Mouse (Mus musculus): ENCODE data around the gene Fscn1. TPM values are rescaled to one million over a fixed set of nuclear protein-coding genes. Genes with fewer than 3 reads are reported as not detected.

Fscn1 gene
- polyA plus RNA-seq, 1 experiment from 2014 or later, result 170 TPM

DNA sequence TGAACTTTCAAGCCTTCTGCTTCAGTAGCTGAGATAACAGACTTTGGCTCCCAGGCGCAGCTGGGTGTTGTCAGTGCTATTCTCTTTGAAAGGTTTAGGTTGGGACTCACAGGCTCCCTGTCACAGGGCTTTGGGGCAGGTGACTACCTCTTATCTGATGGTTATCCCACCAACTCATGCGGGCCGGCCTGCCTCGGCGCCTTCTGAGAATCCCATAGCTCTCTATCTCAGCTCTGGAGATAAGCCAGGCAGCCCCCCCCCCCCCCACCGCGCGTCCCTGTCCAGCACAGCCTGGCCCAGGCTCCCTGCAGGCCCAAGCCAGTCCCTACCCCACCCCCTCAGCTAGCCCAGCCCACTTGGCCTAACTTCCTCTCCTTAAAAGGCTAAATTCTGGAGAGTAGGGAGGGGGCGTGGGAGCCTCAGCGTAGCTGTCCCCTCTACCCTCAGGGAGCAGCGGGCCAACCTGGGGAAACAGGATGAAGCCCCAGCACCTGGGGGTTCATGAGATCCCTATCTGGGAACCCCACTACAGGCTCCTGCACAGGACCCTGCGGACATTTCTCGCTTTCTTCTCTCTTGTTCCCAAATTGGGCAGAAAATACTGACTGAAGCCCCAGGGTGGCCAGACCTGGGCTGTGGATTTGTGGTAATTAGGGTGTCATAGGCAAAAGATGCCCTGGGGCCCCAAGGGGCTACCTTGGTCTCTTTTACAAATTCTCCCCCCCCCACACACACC, 33.8 kb upstream of the Fscn1 start:
- H3K27ac ChIP-seq, result peak overlapping the region; percentile 91
- 10% methylated on average over 13 of the region's 13 CpGs for WGBS
- H3K27me3 ChIP-seq (replicated peaks), result no peaks in the 10 kb centered on the region
- no peak overlapping the region; the same call in 1 of the 2 replicates for H3K9ac ChIP-seq
- H3K9me3 ChIP-seq, result no peaks in the 10 kb centered on the region
- no peak overlapping the region for H3K4me3 ChIP-seq (replicated peaks)
- H3K36me3 ChIP-seq, result no peaks in the 10 kb centered on the region
- peak; percentile 63 for ATAC-seq
- peaks cover 41% of the 10 kb centered on the region for H3K4me1 ChIP-seq (replicated peaks)
- H3K4me2 ChIP-seq (replicated peaks), result peak overlapping the region; percentile 35

DNA sequence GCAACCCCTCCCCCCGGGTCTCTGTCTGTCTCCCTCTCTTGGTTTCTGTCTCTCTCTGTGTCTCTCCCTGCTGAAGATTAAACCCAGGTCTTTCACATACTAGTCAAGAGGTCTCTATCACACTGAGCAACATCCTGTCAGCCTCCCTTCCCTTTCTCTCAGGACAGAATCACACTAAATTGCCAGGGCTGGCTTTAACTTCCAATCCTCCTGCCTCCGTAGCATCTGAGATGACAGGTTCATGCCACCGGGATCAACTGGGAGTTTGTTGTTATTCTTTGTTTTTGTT, 33.3 kb upstream of the Fscn1 start:
- Histone ChIP-seq H3K27me3 (replicated peaks) (no peaks in the 10 kb centered on the region), H3K27ac (peak overlapping the region; percentile 91), H3K4me3 (replicated peaks) (no peak overlapping the region), H3K9me3 (no peaks in the 10 kb centered on the region), H3K4me1 (replicated peaks) (peaks cover 36% of the 10 kb centered on the region), H3K9ac (no peak overlapping the region), H3K36me3 (no peaks in the 10 kb centered on the region), H3K4me2 (replicated peaks) (peak overlapping the region; percentile 35; the same call in 1 of the 2 replicates)
- WGBS, result 51% methylated on average over 3 of the region's 3 CpGs
- ATAC-seq, result no peak

DNA sequence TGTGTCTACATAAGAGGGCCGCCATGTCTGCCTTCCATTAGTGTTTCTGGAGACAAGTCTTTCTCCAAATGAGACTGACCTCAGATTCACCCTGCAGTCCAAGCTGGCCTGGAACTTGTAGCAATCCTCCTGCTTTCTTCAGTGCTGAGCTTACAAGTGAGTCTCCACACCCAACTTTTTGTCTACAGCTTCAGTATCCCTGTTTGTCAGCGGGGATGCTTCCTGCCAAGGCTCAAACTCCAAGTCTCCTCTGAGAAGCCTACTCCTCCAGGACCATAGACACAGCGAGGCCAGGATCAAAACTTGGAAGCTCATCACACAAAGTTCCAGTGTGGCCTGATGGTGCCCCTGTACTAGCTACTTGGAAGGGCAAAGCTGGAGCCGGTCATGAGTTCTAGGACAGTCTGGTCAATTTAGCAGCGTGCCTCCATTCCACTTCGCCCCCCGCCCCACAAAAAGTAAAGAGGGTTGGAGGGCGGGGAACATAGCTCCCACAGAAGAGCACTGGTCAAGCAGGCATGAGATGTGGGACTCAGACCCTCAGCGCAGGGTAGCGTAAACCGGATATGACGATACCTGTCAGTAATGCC, 32.7 kb upstream of the Fscn1 start:
- no peak for ATAC-seq
- H3K36me3 ChIP-seq, result no peaks in the 10 kb centered on the region
- no peak overlapping the region for H3K4me3 ChIP-seq (replicated peaks)
- H3K9ac ChIP-seq, result no peak overlapping the region
- no peak overlapping the region for H3K4me2 ChIP-seq (replicated peaks)
- WGBS, result 91% methylated on average over 12 of the region's 12 CpGs
- peaks cover 33% of the 10 kb centered on the region for H3K4me1 ChIP-seq (replicated peaks)
- no peaks in the 10 kb centered on the region for H3K27me3 ChIP-seq (replicated peaks)
- H3K27ac ChIP-seq, result peak overlapping the region; percentile 91
- H3K9me3 ChIP-seq, result no peaks in the 10 kb centered on the region

DNA sequence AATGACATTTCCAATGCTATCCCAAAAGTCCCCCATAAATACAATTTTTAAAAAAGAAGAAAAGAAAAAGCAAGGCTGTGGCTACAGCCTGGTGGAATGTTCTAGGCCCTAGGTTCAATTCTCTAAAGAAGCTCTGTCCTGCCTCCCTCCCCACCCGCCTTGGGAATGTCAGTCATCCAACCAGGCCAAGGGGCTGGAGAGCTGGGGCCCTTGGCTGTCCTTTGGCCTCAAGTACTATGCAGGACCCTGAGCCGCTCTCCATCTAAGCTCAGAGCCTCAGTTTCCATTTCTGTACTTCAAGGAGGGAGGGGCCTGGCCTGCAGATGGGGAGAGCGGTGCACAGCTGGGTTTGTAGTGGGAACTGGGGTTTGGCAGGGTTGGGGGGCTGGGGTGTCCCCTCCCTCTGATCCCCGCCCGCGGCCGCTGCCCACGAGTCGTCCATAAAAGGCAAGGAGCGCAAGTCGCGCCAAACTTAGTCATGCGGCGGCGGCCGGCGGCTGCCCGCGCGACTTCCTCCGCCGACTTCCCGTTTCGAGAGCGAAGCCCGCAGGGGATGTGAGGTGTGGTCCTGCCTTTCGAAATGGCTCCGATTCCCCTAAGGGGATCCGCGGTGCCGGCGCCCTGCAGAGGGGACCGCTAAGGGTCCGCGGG, 31.3 kb upstream of the Fscn1 start:
- peak overlapping the region; percentile 46 for H3K4me3 ChIP-seq (replicated peaks)
- no peaks in the 10 kb centered on the region for H3K27me3 ChIP-seq (replicated peaks)
- H3K4me1 ChIP-seq (replicated peaks), result peaks cover 33% of the 10 kb centered on the region
- peak; percentile 13 for ATAC-seq
- H3K4me2 ChIP-seq (replicated peaks), result peak overlapping the region; percentile 85
- peak overlapping the region; percentile 68 for H3K9ac ChIP-seq
- H3K9me3 ChIP-seq, result no peaks in the 10 kb centered on the region
- 3% methylated on average over 35 of the region's 35 CpGs for WGBS
- no peaks in the 10 kb centered on the region for H3K36me3 ChIP-seq
- peak overlapping the region; percentile 90 for H3K27ac ChIP-seq

DNA sequence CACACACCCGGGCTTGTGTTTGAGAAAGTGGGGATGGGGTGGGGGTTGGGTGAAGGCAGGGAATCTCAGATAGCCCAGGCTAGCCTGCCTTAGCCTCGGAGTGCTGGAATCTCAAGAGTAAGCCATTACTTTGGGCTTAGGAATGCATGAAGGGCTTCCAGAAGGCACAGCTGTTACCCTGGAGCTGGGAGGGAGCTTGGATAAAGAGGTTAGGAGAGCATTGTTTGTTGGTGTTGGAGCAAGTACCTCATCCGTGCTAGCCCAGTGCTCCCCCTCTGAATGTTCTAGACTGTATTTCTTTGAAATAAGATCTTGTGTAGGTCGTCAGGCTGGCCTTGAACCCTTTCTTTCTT, 30.8 kb upstream of the Fscn1 start:
- Histone ChIP-seq H3K4me2 (replicated peaks) (peak overlapping the region; percentile 85), H3K4me1 (replicated peaks) (peaks cover 33% of the 10 kb centered on the region), H3K27ac (peak overlapping the region; percentile 90), H3K36me3 (no peaks in the 10 kb centered on the region), H3K4me3 (replicated peaks) (peak overlapping the region; percentile 46), H3K9ac (peak overlapping the region; percentile 68), H3K27me3 (replicated peaks) (no peaks in the 10 kb centered on the region), H3K9me3 (no peaks in the 10 kb centered on the region)
- WGBS, result 20% methylated on average over 4 of the region's 4 CpGs
- ATAC-seq, result no peak

DNA sequence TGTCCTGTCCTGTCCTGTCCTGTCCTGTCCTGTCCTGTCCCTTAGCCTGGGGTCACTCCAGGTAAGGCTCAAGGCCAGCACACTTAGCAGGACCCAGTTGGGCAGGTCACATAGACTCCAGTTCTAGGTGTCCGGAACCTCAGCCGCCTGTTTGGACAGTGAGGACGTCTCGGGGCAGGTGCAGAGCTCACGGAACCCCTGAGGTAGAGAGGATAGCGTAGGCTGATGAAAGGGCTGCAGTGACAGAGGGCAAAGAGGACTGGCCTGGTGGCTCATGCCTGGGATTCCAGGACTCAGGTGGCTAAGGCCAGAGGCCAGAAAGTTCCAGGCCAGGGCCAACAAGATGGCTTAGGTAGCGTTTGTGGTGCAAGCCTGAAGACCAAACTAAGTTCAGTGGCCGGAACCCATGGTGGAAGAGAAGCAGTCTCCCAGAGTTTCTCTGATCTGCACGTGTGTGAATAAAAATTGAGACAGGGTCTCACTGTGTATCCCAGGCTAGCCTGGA, 28.9 kb upstream of the Fscn1 start:
- 90% methylated on average over 9 of the region's 9 CpGs for WGBS
- no peak for ATAC-seq
- Histone ChIP-seq H3K4me1 (replicated peaks) (peaks cover 24% of the 10 kb centered on the region), H3K27ac (0 out of 2 replicates have a peak overlapping the region, but pooled peaks have one; percentile 9), H3K9ac (no peak overlapping the region), H3K4me3 (replicated peaks) (no peak overlapping the region), H3K4me2 (replicated peaks) (no peak overlapping the region), H3K9me3 (no peaks in the 10 kb centered on the region), H3K36me3 (no peaks in the 10 kb centered on the region), H3K27me3 (replicated peaks) (no peaks in the 10 kb centered on the region)

DNA sequence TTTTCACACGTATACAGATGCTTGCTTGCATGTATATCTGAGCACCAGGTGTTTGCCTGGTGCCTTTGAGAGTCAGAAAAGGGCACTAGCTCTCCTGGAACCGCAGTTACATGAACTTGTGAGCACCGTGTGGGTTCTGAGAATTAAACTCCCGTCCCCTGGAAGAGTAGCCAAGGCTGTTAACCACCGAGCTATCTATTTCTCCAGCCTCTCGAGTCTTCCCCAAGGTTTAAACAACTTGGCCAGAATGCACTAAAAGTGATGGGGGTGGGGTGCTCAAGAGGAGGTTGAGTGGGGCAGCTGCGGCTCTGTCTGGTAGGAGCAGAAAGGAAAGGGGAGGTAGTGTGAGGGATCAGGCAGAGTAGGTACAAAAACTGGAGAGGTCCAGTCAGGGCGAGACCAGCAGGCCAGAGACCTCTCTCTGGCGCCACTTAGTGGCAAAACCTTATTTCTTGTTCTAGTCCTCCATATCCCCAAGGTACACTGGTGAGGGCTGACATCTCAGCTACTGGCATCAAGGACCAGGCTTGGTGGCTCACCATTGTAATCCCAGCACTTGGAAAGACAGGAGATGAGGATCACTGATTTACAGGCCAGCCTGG, 28.0 kb upstream of the Fscn1 start:
- H3K9me3 ChIP-seq, result no peaks in the 10 kb centered on the region
- ATAC-seq, result peak; percentile 59
- no peak overlapping the region; the same call in 1 of the 2 replicates for H3K9ac ChIP-seq
- no peaks in the 10 kb centered on the region for H3K27me3 ChIP-seq (replicated peaks)
- no peak overlapping the region for H3K27ac ChIP-seq
- H3K4me2 ChIP-seq (replicated peaks), result peak overlapping the region; percentile 3; the same call in 1 of the 2 replicates
- H3K4me3 ChIP-seq (replicated peaks), result no peak overlapping the region
- H3K4me1 ChIP-seq (replicated peaks), result peaks cover 17% of the 10 kb centered on the region
- H3K36me3 ChIP-seq, result no peaks in the 10 kb centered on the region
- WGBS, result 18% methylated on average over 9 of the region's 9 CpGs

DNA sequence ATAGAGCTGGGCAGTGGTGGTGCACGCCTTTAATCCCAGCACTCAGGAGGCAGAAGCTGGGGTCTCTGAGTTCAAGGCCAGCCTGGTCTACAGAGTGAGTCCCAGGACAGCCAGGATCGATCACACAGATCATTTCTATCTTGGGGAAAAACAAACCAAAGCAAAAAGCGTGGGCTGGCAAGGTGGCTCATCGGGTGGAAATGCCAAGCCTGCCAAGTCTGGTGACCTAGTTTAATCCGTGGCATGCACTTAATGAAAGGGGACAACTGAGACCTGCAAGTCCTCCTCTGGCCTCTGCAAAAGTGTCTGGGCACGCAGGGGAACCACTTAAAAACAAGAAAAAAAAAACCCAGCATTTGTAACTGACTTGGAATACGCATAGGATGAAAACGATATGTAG, 27.4 kb upstream of the Fscn1 start:
- no peak overlapping the region for H3K4me3 ChIP-seq (replicated peaks)
- no peaks in the 10 kb centered on the region for H3K27me3 ChIP-seq (replicated peaks)
- H3K4me1 ChIP-seq (replicated peaks), result peaks cover 12% of the 10 kb centered on the region
- 75% methylated on average over 8 of the region's 8 CpGs for whole genome bisulfite sequencing
- no peak overlapping the region for H3K27ac ChIP-seq
- H3K4me2 ChIP-seq (replicated peaks), result no peak overlapping the region
- H3K9ac ChIP-seq, result no peak overlapping the region
- ATAC-seq, result no peak
- H3K9me3 ChIP-seq, result no peaks in the 10 kb centered on the region
- no peaks in the 10 kb centered on the region for H3K36me3 ChIP-seq

DNA sequence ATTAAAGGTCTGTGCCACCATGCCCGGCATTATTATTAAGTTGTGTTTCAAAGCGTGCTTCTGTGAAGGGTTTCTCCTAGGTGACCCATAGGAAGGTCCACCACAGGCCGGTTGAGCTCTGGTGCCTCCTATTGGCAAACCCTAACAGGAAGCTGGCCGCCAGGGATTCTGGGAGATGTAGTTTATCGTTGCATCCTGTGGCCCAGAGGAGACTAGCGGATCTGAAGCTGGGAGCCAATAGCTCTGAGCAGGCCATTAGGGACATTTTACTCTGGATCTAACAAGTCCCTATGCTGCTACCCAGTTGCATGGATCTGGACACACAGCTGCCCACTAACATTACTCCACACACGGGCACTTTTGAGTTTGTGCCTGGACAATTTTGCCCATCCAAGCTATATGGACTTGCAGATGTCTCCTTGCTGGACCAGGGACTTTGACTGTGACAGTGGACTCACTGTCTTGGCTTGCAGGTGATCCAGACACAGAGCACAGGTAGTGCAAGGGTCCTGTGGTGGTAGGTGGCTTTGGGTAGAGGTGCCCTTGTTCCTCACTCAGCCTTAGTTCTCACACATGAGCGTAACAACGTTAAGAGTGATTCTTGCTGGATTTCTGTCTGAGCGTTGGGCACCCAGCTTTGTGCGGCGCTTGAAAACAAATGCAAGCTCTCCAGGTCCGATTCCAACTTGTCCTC, 24.4 kb upstream of the Fscn1 start:
- 0 out of 2 replicates have a peak overlapping the region, but pooled peaks have one; percentile 7 for H3K27ac ChIP-seq
- no peaks in the 10 kb centered on the region for H3K27me3 ChIP-seq (replicated peaks)
- peak overlapping the region; percentile 47 for H3K4me2 ChIP-seq (replicated peaks)
- ATAC-seq, result peak; percentile 64
- no peaks in the 10 kb centered on the region for H3K36me3 ChIP-seq
- WGBS, result 20% methylated on average over 13 of the region's 13 CpGs
- 0 out of 2 replicates have a peak overlapping the region, but pooled peaks have one; percentile 2 for H3K4me3 ChIP-seq (replicated peaks)
- peaks cover 8% of the 10 kb centered on the region for H3K4me1 ChIP-seq (replicated peaks)
- peak overlapping the region; percentile 6; the same call in 1 of the 2 replicates for H3K9ac ChIP-seq
- H3K9me3 ChIP-seq, result no peaks in the 10 kb centered on the region

DNA sequence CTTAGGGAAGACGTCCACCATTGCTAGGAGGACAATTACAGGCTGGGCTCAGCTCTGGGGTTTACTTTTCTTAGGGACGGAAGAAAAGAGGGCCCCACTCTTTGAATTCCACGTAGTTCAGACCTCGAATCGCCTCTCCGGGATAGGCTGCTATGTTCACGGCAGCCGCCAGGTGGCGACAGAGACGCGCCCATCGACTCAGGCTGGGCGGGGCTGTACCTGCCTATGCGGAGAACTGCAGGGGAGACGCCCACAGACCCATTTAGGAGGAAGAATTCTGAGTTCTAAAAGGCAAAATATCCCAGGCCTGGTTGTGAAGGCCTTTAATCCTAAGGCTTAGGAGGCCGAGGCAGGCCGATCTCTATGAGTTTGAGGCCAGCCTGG, 23.8 kb upstream of the Fscn1 start:
- no peaks in the 10 kb centered on the region for H3K36me3 ChIP-seq
- 3% methylated on average over 17 of the region's 17 CpGs for WGBS
- ATAC-seq, result peak; percentile 44
- peak overlapping the region; percentile 47 for H3K4me2 ChIP-seq (replicated peaks)
- no peak overlapping the region for H3K27ac ChIP-seq
- H3K27me3 ChIP-seq (replicated peaks), result no peaks in the 10 kb centered on the region
- H3K4me3 ChIP-seq (replicated peaks), result 0 out of 2 replicates have a peak overlapping the region, but pooled peaks have one; percentile 2
- H3K9me3 ChIP-seq, result no peaks in the 10 kb centered on the region
- H3K4me1 ChIP-seq (replicated peaks), result peaks cover 8% of the 10 kb centered on the region
- H3K9ac ChIP-seq, result peak overlapping the region; percentile 6; the same call in 1 of the 2 replicates

DNA sequence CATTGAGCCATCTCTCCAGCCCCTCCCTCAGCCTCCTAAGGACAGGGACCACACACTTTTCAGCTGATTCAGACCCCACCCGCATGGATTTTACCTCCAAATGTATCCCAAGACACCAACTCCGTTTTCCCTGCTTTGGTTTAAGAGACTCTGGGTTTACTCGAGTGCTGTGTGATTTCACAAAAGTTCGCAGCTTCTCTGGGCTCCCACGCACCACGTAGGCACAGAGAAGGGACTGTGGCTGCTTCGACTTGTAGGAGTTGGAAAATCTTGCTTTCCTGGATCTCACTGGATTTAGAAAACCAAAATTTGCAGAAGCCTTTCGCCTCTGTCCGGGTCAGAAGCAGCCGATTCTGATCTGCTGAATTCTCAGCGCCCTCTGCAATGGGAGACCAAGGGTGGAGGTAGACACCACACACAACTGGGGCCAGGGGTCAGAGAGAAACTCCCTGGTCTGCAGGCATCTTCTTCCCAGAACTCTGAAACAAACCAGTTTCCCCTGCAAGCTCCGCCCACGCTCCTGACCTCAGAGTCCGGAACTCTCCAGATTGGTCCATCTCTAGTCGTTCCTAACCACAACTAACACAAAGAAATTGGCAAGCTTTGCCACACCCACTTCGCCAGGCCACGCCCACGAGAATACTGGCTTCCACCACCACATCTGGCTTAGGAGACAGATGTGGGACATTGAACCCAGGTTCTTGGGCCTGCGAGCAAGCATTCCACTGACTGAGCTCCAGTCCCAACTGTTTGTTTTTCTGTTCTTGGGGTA, 22.0 kb upstream of the Fscn1 start:
- no peaks in the 10 kb centered on the region for H3K9me3 ChIP-seq
- peaks cover 8% of the 10 kb centered on the region; the same call in 1 of the 2 replicates for H3K4me1 ChIP-seq (replicated peaks)
- 0 out of 2 replicates have a peak, but pooled peaks have one; percentile 27 for ATAC-seq
- no peak overlapping the region for H3K27ac ChIP-seq
- no peaks in the 10 kb centered on the region for H3K36me3 ChIP-seq
- H3K9ac ChIP-seq, result no peak overlapping the region
- no peak overlapping the region for H3K4me2 ChIP-seq (replicated peaks)
- no peak overlapping the region for H3K4me3 ChIP-seq (replicated peaks)
- H3K27me3 ChIP-seq (replicated peaks), result no peaks in the 10 kb centered on the region
- 37% methylated on average over 19 of the region's 19 CpGs for WGBS

Data from intestine, embryonic 15.5 days (tissue).